Mouse (Mus musculus) embryonic facial prominence, embryonic 13.5 days (tissue): ENCODE measurements around the gene 2810004N23Rik. TPM values are rescaled to one million over a fixed set of nuclear protein-coding genes. Genes with fewer than 3 reads are reported as not detected.

ENCODE experiments used
- ATAC-seq: fragments of 200-750 bp; cut with Nextera tagmentation; 2 replicates; pipeline ENCODE4 v1.8.0; 2017; ENCODE audit warnings: low read depth; ENCODE audit not compliant: insufficient number of reproducible peaks, insufficient read depth, low FRiP score, low TSS enrichment
- H3K27ac ChIP-seq: fragments of 300-500 bp; sonication (generic); 2 replicates; pipeline ENCODE4 v1.5.1; 2015; ENCODE audit warnings: moderate library complexity, mild to moderate bottlenecking, inconsistent platforms
- H3K27me3 ChIP-seq: fragments of 300-500 bp; sonication (generic); 2 replicates; pipeline ENCODE4 v1.6.1; 2015; ENCODE audit warnings: mild to moderate bottlenecking, inconsistent platforms
- H3K36me3 ChIP-seq: fragments of 300-500 bp; sonication (generic); 2 replicates; pipeline ENCODE4 v1.6.1; 2015; ENCODE audit warnings: mild to moderate bottlenecking, inconsistent platforms
- H3K4me1 ChIP-seq: fragments of 300-500 bp; sonication (generic); 2 replicates; pipeline ENCODE4 v1.6.1; 2015; ENCODE audit warnings: inconsistent platforms
- H3K4me2 ChIP-seq: fragments of 300-500 bp; sonication (generic); 2 replicates; pipeline ENCODE4 v1.6.1; 2015; ENCODE audit warnings: moderate library complexity, mild to moderate bottlenecking, inconsistent platforms
- H3K4me3 ChIP-seq: fragments of 300-500 bp; sonication (generic); 2 replicates; pipeline ENCODE4 v1.5.1; 2015; ENCODE audit warnings: mild to moderate bottlenecking, inconsistent platforms
- H3K9ac ChIP-seq: fragments of 300-500 bp; sonication (generic); 2 replicates; pipeline ENCODE4 v1.6.1; 2015; ENCODE audit warnings: mild to moderate bottlenecking, inconsistent platforms
- H3K9me3 ChIP-seq: fragments of 300-500 bp; sonication (generic); 2 replicates; pipeline ENCODE4 v1.6.1; 2016; ENCODE audit warnings: inconsistent platforms
- WGBS: fragments of 180-500 bp; shearing (Covaris S2); methylation state at CpG from one replicate; pipeline ENCODE4 v1.1.7; 2015; ENCODE audit warnings: mixed read lengths; 5-methylcytosine and 5-hydroxymethylcytosine counted together
- polyA plus RNA-seq: library from polyadenylated mRNA; unstranded; fragments of >200 nt; fragmentation: Nextera tagmentation; extraction: Ambion mirVana; gene quantifications from 2 replicates; pipeline ENCODE4 v1.2.1, GENCODE M21; 2015

Gene 2810004N23Rik
- polyA plus RNA-seq, 1 experiment from 2014 or later, result 53.9 TPM

- Histone ChIP-seq H3K4me2 (no peak overlapping the region), H3K27ac (no peak overlapping the region), H3K27me3 (peaks cover 73% of the 10 kb centered on the region), H3K4me3 (no peak overlapping the region), H3K4me1 (peaks cover 26% of the 10 kb centered on the region), H3K9ac (no peak overlapping the region), H3K36me3 (no peaks in the 10 kb centered on the region), H3K9me3 (no peaks in the 10 kb centered on the region)
- ATAC-seq, result no peak
- 66% methylated on average over 8 of the region's 8 CpGs for WGBS
These were observed 67.0 kb downstream of the 2810004N23Rik start for GRCm38 (mm10) chr8:124795781-124796488.

- WGBS, result under 1% methylated on average over 25 of the region's 25 CpGs
- no peak overlapping the region for H3K27ac ChIP-seq
- H3K4me2 ChIP-seq, result peak overlapping the region; percentile 100
- peaks cover 82% of the 10 kb centered on the region for H3K27me3 ChIP-seq
- no peak overlapping the region for H3K9ac ChIP-seq
- no peaks in the 10 kb centered on the region for H3K9me3 ChIP-seq
- H3K36me3 ChIP-seq, result no peaks in the 10 kb centered on the region
- peaks cover 26% of the 10 kb centered on the region for H3K4me1 ChIP-seq
- H3K4me3 ChIP-seq, result peak overlapping the region; percentile 63
- no peak for ATAC-seq
These were observed 68.5 kb downstream of the 2810004N23Rik start for GRCm38 (mm10) chr8:124794486-124794780.

GRCm38 (mm10) chr8:124793661-124794485 lies 69.0 kb downstream of the 2810004N23Rik start:
- H3K9me3 ChIP-seq, result no peaks in the 10 kb centered on the region
- H3K4me1 ChIP-seq, result peaks cover 26% of the 10 kb centered on the region
- H3K36me3 ChIP-seq, result no peaks in the 10 kb centered on the region
- no peak for ATAC-seq
- H3K4me3 ChIP-seq, result peak overlapping the region; percentile 63
- no peak overlapping the region for H3K27ac ChIP-seq
- H3K27me3 ChIP-seq, result peaks cover 83% of the 10 kb centered on the region
- under 1% methylated on average over 78 of the region's 81 CpGs for WGBS
- H3K4me2 ChIP-seq, result peak overlapping the region; percentile 100
- peak overlapping the region; percentile 32; the same call in 1 of the 2 replicates for H3K9ac ChIP-seq

DNA sequence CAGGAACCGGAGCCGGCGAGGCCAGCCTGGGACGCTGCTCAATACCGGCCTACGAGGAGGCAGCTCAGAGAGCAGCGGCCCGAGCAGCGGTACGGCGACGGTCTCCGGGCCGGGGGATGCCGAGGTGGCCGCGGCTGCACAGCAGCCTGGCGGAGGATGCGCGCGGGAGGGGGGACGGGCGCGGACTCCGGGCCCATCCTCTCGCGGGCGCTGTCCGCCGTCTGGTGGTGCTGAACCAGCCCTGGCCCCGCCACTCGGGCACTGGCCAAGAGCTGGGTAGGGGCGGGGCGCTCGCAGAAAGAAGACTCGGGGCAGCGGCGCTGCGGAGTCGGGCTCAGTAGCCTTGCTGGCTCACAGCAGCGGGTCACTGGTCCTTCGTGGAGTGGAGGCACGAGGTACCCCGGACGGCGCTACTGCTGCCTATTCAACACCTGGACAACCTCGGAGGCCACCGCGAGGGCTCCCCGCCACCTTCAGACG lies 69.7 kb downstream of the 2810004N23Rik start:
- H3K4me1 ChIP-seq, result peaks cover 26% of the 10 kb centered on the region
- no peak overlapping the region for H3K27ac ChIP-seq
- ATAC-seq, result peak; percentile 76
- WGBS, result under 1% methylated on average over 51 of the region's 51 CpGs
- H3K9me3 ChIP-seq, result no peaks in the 10 kb centered on the region
- H3K4me3 ChIP-seq, result peak overlapping the region; percentile 63
- peak overlapping the region; percentile 51; the same call in 1 of the 2 replicates for H3K9ac ChIP-seq
- H3K27me3 ChIP-seq, result peaks cover 83% of the 10 kb centered on the region
- H3K4me2 ChIP-seq, result peak overlapping the region; percentile 100
- H3K36me3 ChIP-seq, result no peaks in the 10 kb centered on the region

DNA sequence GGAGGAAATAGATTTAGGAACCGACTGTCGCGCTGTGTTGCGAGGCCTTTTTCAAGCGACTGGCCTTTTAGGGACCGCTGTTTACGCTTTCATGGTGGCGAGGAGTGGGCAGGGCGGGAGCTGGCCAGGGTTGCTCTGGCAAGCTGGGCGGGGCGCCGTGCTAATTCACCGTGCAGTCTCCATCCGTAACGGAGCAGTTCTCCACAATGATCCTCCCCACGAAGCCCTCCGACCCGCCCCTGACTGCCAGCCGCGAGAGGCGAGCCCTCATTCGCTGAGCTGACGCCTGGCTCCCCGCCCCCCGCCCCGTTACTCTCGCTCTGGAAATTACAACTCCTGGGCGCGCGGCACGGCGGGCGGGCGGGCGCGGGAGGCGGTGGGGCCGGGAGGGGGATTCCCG lies 70.2 kb downstream of the 2810004N23Rik start, which contains the start of gene Trim67:
Trim67 (plus strand) TSS at position 385 of the 400 bp plus-strand sequence.
- Histone ChIP-seq H3K4me1 (peaks cover 26% of the 10 kb centered on the region), H3K27ac (no peak within 1 kb of the TSS), H3K27me3 (peaks cover 78% of the 10 kb centered on the region), H3K4me2 (peak within 1 kb of the TSS; percentile 100), H3K4me3 (peak within 1 kb of the TSS; percentile 63), H3K36me3 (no peaks in the 10 kb centered on the region), H3K9ac (peak within 1 kb of the TSS; percentile 51), H3K9me3 (no peaks in the 10 kb centered on the region)
- 0% methylated on average over 39 of the region's 39 CpGs for WGBS
- ATAC-seq, result peak; percentile 80

DNA sequence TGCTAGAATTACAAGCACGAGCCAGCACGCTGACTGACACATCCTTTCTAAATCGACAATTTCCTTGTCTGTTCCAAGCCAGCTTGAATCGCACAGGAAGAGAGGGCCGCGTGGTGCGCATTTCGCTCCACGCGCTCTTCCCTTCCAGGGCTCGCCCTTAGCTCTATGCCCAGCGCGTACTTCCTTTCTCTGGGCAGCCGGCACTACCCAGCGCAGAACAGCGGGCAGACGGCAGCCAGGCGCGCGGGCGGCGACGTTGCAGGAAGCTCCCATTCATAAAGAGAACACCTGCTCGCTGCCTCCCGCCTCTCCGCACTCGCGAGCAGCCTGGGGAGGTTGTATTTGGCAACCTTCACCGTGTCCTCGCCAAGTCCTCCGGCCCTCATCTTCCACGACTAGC lies 70.7 kb downstream of the 2810004N23Rik start:
- no peaks in the 10 kb centered on the region for H3K36me3 ChIP-seq
- no peak for ATAC-seq
- peak overlapping the region; percentile 51; the same call in 1 of the 2 replicates for H3K9ac ChIP-seq
- H3K4me2 ChIP-seq, result peak overlapping the region; percentile 100
- peaks cover 26% of the 10 kb centered on the region for H3K4me1 ChIP-seq
- H3K9me3 ChIP-seq, result no peaks in the 10 kb centered on the region
- H3K4me3 ChIP-seq, result peak overlapping the region; percentile 63
- H3K27me3 ChIP-seq, result peaks cover 74% of the 10 kb centered on the region
- under 1% methylated on average over 32 of the region's 32 CpGs for WGBS
- no peak overlapping the region for H3K27ac ChIP-seq

DNA sequence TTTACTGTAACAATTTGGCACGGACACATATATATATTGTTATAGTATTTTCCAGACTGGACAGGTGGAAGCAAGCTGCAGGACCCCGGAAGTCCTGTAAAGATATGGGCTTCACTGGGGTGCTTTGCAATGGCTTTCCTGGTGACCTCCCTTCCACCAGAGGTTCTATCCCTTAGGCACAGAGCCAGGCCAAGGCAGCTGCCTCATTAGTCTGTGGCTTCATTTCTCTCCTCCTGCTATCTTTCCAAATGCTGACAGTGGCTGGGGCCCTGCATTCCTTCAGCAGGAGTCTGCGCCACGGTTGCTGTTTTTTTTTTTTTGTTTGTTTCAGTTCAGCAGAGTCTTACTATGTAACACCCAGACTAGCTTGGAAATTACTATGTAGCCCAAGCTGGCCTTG lies 71.2 kb downstream of the 2810004N23Rik start:
- Histone ChIP-seq H3K4me2 (peak overlapping the region; percentile 100), H3K4me1 (peaks cover 26% of the 10 kb centered on the region), H3K9ac (0 out of 2 replicates have a peak overlapping the region, but pooled peaks have one; percentile 51), H3K4me3 (peak overlapping the region; percentile 63), H3K27me3 (peaks cover 74% of the 10 kb centered on the region), H3K9me3 (no peaks in the 10 kb centered on the region), H3K27ac (no peak overlapping the region), H3K36me3 (no peaks in the 10 kb centered on the region)
- WGBS, result 37% methylated on average over 4 of the region's 4 CpGs
- ATAC-seq, result no peak

DNA sequence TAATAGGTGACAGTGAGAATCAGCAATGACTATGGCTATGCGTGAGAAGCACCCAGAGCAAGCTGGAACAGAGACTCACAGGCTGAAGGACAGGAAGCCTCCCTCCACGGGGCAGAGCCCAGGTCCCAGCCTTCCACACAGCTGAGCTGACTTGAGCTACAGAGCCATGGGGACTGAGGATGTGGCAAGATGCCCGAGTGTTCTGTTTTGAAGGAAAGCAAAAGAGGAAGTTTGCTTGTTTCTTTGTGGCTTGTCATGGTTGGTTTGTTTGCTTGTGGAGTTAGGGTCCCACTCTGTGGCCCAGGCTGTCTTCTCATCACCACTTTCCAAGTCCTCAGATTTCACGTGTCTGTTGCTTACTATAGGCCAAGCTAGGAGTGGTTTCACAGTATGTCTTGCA lies 72.2 kb downstream of the 2810004N23Rik start:
- H3K9ac ChIP-seq, result no peak overlapping the region
- peaks cover 26% of the 10 kb centered on the region for H3K4me1 ChIP-seq
- H3K27me3 ChIP-seq, result peaks cover 69% of the 10 kb centered on the region
- no peak overlapping the region for H3K27ac ChIP-seq
- no peaks in the 10 kb centered on the region for H3K9me3 ChIP-seq
- H3K36me3 ChIP-seq, result no peaks in the 10 kb centered on the region
- no peak overlapping the region for H3K4me3 ChIP-seq
- 66% methylated on average over 4 of the region's 4 CpGs for WGBS
- no peak for ATAC-seq
- H3K4me2 ChIP-seq, result no peak overlapping the region

Other genes starting within 250 kb of the 2810004N23Rik start
- gene 2310022B05Rik, start 199.8 kb downstream of the 2810004N23Rik start, polyA plus RNA-seq, result 29.0 and 29.9 TPM in 2 replicates
- gene Ttc13, start 141.1 kb downstream of the 2810004N23Rik start, polyA plus RNA-seq, result 39.5 and 39.6 TPM in 2 replicates
- 27.0 and 30.1 TPM in 2 replicates for gene Arv1, start 141.0 kb downstream of the 2810004N23Rik start, polyA plus RNA-seq
- 2.8 and 2.9 TPM in 2 replicates for gene Fam89a, start 111.3 kb downstream of the 2810004N23Rik start, polyA plus RNA-seq
- gene Trim67, start 70.0 kb downstream of the 2810004N23Rik start, polyA plus RNA-seq, result 0.18 and 0.19 TPM in 2 replicates
- 91.6 and 94.7 TPM in 2 replicates for gene Gnpat, start 87 bp downstream of the 2810004N23Rik start, polyA plus RNA-seq
- gene Exoc8, start 34.6 kb upstream of the 2810004N23Rik start, polyA plus RNA-seq, result 9.4 and 9.9 TPM in 2 replicates
- gene Sprtn, start 34.8 kb upstream of the 2810004N23Rik start, polyA plus RNA-seq, result 10.4 and 10.7 TPM in 2 replicates
- 15.0 and 16.3 TPM in 2 replicates for gene Egln1, start 86.2 kb upstream of the 2810004N23Rik start, polyA plus RNA-seq
- gene Tsnax, start 149.9 kb upstream of the 2810004N23Rik start, polyA plus RNA-seq, result 136 and 149 TPM in 2 replicates
- 3.0 and 3.3 TPM in 2 replicates for gene Disc1, start 191.1 kb upstream of the 2810004N23Rik start, polyA plus RNA-seq